Mouse (Mus musculus): ENCODE data around the gene Tnrc6c.

DNA sequence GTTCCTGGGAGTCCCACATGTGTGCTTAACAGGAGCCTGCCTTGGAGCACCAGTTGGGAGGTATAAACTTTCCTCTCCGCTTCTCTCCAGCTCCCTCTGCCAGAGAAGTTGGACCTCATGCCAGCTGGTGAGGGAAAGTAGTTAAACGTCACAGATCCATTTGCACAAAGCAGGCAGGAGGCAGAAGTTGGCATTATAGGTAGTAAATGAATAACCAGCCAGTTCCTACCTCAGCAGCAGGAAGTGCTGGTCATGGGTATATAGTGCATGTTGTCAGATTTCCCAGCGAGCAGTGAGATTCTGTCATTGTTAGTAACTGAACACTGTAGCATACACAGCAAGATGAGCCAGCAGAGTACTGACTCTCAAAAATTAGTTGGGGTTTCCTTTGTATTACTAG lies 31.4 kb downstream of the Tnrc6c start:
- TF ChIP-seq GATA1 (IDR thresholded peaks at IDR 0.05; ENCODE audit: borderline replicate concordance, low read length) = no peak
- no peak for TF ChIP-seq FLI1 (IDR thresholded peaks at IDR 0.05; ENCODE audit: low read length)
